In the genomic region with DNA sequence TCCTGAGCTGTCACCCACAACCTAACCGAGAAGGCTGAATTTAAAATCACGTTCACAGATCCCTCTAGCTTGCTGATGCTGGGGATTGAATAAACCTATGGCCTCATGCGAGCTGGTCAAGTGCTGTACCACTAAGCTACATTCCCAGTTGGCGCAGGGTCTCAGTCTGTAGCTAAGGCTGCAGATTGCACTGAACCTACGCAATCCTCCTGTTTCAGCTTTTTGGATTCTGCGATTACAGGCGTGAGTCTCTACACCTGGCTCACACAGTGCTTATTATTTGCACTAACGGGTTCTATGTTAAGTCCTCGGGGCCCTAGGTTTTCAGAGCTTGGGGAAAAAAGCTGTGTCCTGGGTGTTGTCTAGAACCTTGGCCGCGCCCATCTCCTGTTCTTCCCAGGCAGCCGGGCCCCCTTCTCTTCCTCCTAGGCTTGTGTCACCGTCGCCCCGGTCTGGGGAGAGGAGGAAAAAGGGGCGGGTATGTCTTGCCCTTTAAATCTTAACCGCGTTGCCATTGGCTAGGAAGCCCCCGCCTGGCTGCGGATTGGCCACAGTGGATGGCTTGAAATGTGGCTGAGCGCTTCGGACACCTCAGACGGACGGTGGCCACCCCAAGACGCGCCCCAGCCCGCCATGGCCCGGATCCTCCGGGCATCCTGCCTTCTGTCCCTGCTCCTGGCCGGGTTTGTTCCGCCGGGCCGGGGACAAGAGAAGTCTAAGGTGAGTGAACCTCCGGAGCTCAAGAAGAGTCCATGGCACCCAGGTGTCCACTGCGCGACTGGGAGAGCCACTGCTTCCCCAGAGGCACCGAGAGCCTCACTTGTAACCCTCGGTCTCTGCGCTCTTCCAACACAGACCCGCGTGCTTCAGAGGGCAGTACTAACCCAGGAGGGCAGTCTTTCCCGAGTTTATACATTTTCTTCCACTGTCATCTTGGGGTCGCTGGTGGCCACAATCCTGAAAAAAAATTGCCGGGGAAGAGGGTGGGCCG, we compare ENCODE assay signal across 8 mouse cellular contexts. TPM values are rescaled to one million over a fixed set of nuclear protein-coding genes. Genes with fewer than 3 reads are reported as not detected.
DNase-seq lines count a peak whose midpoint lies in the region; ATAC-seq and TF ChIP-seq lines count a peak whose summit lies in the region.

A gene (plus strand): TSS at position 121 of the 991 bp plus-strand sequence.

- peaks cover 8% of the 10 kb centered on the region; the same call in 1 of the 2 replicates for H3K4me1 ChIP-seq in limb, embryonic 14.5 days (ENCODE audit: control insufficient read depth, insufficient read depth, low read length)
- H3K4me1 ChIP-seq in midbrain, embryonic 14.5 days (ENCODE audit: control insufficient read depth, insufficient read depth, low read length) = no peaks in the 10 kb centered on the region

- 19% methylated on average over 37 of the region's 45 CpGs for WGBS in limb, embryonic 14.5 days
- WGBS in midbrain, embryonic 14.5 days = 15% methylated on average over 44 of the region's 45 CpGs

- DNase-seq in ovary, adult 18-20 months (ENCODE audit: low spot score) = peak; percentile 79
- no peak for DNase-seq in ovary, postnatal 10 days (ENCODE audit: low spot score)
- DNase-seq in embryo, embryonic 9.5 days (ENCODE audit: extremely low spot score) = peak; percentile 84
- peak; percentile 99 for DNase-seq in heart, adult 11 months
- peak; percentile 91 for DNase-seq in kidney, adult 11 months
- peak; percentile 65 for DNase-seq in limb, embryonic 14.5 days (ENCODE audit: low spot score)
- peak; percentile 83 for DNase-seq in midbrain, embryonic 14.5 days
- DNase-seq in testis, postnatal 10 days (ENCODE audit: low spot score) = peak; percentile 64

- H3K4me2 ChIP-seq in limb, embryonic 14.5 days (replicated peaks; ENCODE audit: low read depth, low read length, severe bottlenecking) = peak within 1 kb of the TSS; percentile 70
- H3K4me2 ChIP-seq in midbrain, embryonic 14.5 days (ENCODE audit: low read length) = peak within 1 kb of the TSS; percentile 83

- no peaks in the 10 kb centered on the region for H3K36me3 ChIP-seq in limb, embryonic 14.5 days (ENCODE audit: control insufficient read depth, insufficient read depth, low read length)
- no peaks in the 10 kb centered on the region for H3K36me3 ChIP-seq in midbrain, embryonic 14.5 days (ENCODE audit: control insufficient read depth, insufficient read depth, low read length)

- peak; percentile 88 for ATAC-seq in limb, embryonic 14.5 days (ENCODE audit: low FRiP score, low read depth)
- peak; percentile 86 for ATAC-seq in midbrain, embryonic 14.5 days (ENCODE audit: low FRiP score, low TSS enrichment)

- peak within 1 kb of the TSS; percentile 52 for H3K9ac ChIP-seq in limb, embryonic 14.5 days (ENCODE audit: low read depth, low read length, severe bottlenecking)
- H3K9ac ChIP-seq in midbrain, embryonic 14.5 days (replicated peaks; ENCODE audit: low read length) = peak within 1 kb of the TSS; percentile 42; the same call in 1 of the 2 replicates

- H3K4me3 ChIP-seq in limb, embryonic 14.5 days (replicated peaks; ENCODE audit: low read length) = peak within 1 kb of the TSS; percentile 44
- H3K4me3 ChIP-seq in midbrain, embryonic 14.5 days (replicated peaks; ENCODE audit: low read depth, low read length) = peak within 1 kb of the TSS; percentile 46

- no peaks in the 10 kb centered on the region for H3K9me3 ChIP-seq in limb, embryonic 14.5 days (ENCODE audit: control insufficient read depth, low read length)
- no peaks in the 10 kb centered on the region for H3K9me3 ChIP-seq in midbrain, embryonic 14.5 days (ENCODE audit: control insufficient read depth, low read length)

- TF ChIP-seq POLR2A in limb, embryonic 14.5 days (IDR thresholded peaks at IDR 0.05; ENCODE audit: borderline replicate concordance, extremely low read depth, insufficient read depth, insufficient read length) = no peak

- H3K27me3 ChIP-seq in limb, embryonic 14.5 days (ENCODE audit: control insufficient read depth, insufficient read depth, low read length) = no peaks in the 10 kb centered on the region
- H3K27me3 ChIP-seq in midbrain, embryonic 14.5 days (ENCODE audit: control insufficient read depth, insufficient read depth, low read length) = no peaks in the 10 kb centered on the region

- no peak within 1 kb of the TSS for H3K27ac ChIP-seq in limb, embryonic 14.5 days (replicated peaks; ENCODE audit: low read depth, low read length)
- no peak within 1 kb of the TSS for H3K27ac ChIP-seq in midbrain, embryonic 14.5 days (replicated peaks; ENCODE audit: low read depth, low read length)

RNA-seq across cellular contexts. Expression of the gene that starts here (rescaled TPM):
- polyA plus RNA-seq in limb, embryonic 14.5 days (2012; rRNA removed) = 14.5 and 18.2 TPM in 2 replicates
- polyA plus RNA-seq in limb, embryonic 14.5 days (2014; fragmentation: Nextera tagmentation; extraction: Ambion mirVana) = 32.7 and 37.3 TPM in 2 replicates
- polyA plus RNA-seq in midbrain, embryonic 14.5 days (2014; fragmentation: Nextera tagmentation; extraction: Ambion mirVana) = 22.2 and 22.6 TPM in 2 replicates
